Mouse (Mus musculus): ENCODE data around the gene Rusc2. TPM values are rescaled to one million over a fixed set of nuclear protein-coding genes. Genes with fewer than 3 reads are reported as not detected.

Gene Rusc2
- total RNA-seq, 2 experiments from 2014 or later: 58.6 to 63.4 TPM

Other genes with a start within 250 kb of the Rusc2 start
- under 1 TPM; 0.34 to 0.39 TPM for gene Atp8b5, start 114.8 kb upstream of the Rusc2 start, total RNA-seq (2021)
- under 1 TPM in 1 of 2 experiments, not detected in 1; 0.47 TPM for gene Fam166b, start 47.2 kb downstream of the Rusc2 start, total RNA-seq (2021)
- gene Tesk1, start 60.0 kb downstream of the Rusc2 start, total RNA-seq (2021): 10 to 100 TPM; 39.3 to 40.9 TPM
- under 1 TPM; 0.32 to 0.75 TPM for gene Cd72, start 72.6 kb downstream of the Rusc2 start, total RNA-seq (2021)
- not detected for gene Sit1, start 101.8 kb downstream of the Rusc2 start, total RNA-seq (2021)
- 10 to 100 TPM; 23.3 to 28.6 TPM for gene Ccdc107, start 110.9 kb downstream of the Rusc2 start, total RNA-seq (2021)
- gene Arhgef39, start 117.7 kb downstream of the Rusc2 start, total RNA-seq (2021): 1 to 10 TPM; 7.9 to 8.9 TPM
- 1 to 10 TPM; 1.2 to 3.1 TPM for gene Car9, start 125.0 kb downstream of the Rusc2 start, total RNA-seq (2021)
- 1,000 to 10,000 TPM; 9,033 to 9,337 TPM for gene Tpm2, start 141.8 kb downstream of the Rusc2 start, total RNA-seq (2021)
- gene Creb3, start 180.4 kb downstream of the Rusc2 start, total RNA-seq (2021): 10 to 100 TPM; 51.9 to 55.1 TPM
- gene Tln1, start 180.7 kb downstream of the Rusc2 start, total RNA-seq (2021): 100 to 1,000 TPM; 137 to 140 TPM
- gene Rgp1, start 196.7 kb downstream of the Rusc2 start, total RNA-seq (2021): 10 to 100 TPM; 37.1 to 41.3 TPM
- gene Gba2, start 196.9 kb downstream of the Rusc2 start, total RNA-seq (2021): 10 to 100 TPM; 11.5 to 12.0 TPM
- gene Msmp, start 202.5 kb downstream of the Rusc2 start, total RNA-seq (2021): not detected
- gene Npr2, start 250.0 kb downstream of the Rusc2 start, total RNA-seq (2021): 10 to 100 TPM; 42.9 to 49.7 TPM